Mouse (Mus musculus): ENCODE data around the gene Sephs2. TPM values are rescaled to one million over a fixed set of nuclear protein-coding genes. Genes with fewer than 3 reads are reported as not detected.
A peak's percentile ranks its signal among the peaks of the same experiment; 100 is the strongest.

The Sephs2 gene
- polyA plus RNA-seq, 1 experiment from 2014 or later: 87.2 TPM

DNA sequence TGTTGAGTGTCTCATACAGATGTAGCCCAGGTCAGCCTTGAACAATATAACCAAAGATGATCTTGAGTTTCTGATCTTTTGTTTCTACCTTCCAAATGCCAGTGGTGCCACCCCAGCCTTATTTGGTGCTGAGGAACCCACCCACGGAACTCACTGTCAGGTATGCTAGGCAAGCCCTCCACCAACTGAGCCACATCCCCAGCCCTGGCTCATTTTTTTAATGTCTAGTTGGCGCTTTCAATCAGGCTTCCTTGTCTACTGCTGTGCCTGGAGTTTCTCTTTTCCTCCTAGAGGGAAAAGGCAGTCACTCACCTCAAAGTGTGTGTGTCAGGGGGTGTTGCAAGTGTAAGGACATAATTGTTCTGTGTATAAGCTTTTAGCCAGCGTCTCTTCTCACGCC is 2.8 kb downstream of the Sephs2 start:
- H3K27ac ChIP-seq (ENCODE audit: poor library complexity, severe bottlenecking): no peak overlapping the region
- H3K27me3 ChIP-seq (replicated peaks): no peaks in the 10 kb centered on the region
- WGBS: 94% methylated on average over 4 of the region's 4 CpGs
- peaks cover 3% of the 10 kb centered on the region; the same call in 1 of the 2 replicates for H3K9me3 ChIP-seq (replicated peaks)
- H3K4me3 ChIP-seq: no peak overlapping the region
- H3K36me3 ChIP-seq: peaks cover 30% of the 10 kb centered on the region
- H3K9ac ChIP-seq: no peak overlapping the region
- no peak overlapping the region for H3K4me2 ChIP-seq
- H3K4me1 ChIP-seq (replicated peaks): peaks cover 12% of the 10 kb centered on the region
- no peak for ATAC-seq (ENCODE audit: insufficient number of reproducible peaks, low FRiP score)

- peaks cover 30% of the 10 kb centered on the region for H3K36me3 ChIP-seq
- no peak for ATAC-seq (ENCODE audit: insufficient number of reproducible peaks, low FRiP score)
- peaks cover 12% of the 10 kb centered on the region for H3K4me1 ChIP-seq (replicated peaks)
- 81% methylated on average over 5 of the region's 5 CpGs for WGBS
- no peak overlapping the region for H3K4me3 ChIP-seq
- H3K27me3 ChIP-seq (replicated peaks): no peaks in the 10 kb centered on the region
- H3K4me2 ChIP-seq: no peak overlapping the region
- no peak overlapping the region for H3K9ac ChIP-seq
- no peak overlapping the region for H3K27ac ChIP-seq (ENCODE audit: poor library complexity, severe bottlenecking)
- H3K9me3 ChIP-seq (replicated peaks): peaks cover 3% of the 10 kb centered on the region; the same call in 1 of the 2 replicates
Observed at GRCm38 (mm10) chr7:127270666-127271065, 3.2 kb downstream of the Sephs2 start.

- WGBS: 89% methylated on average over 2 of the region's 2 CpGs
- no peak for ATAC-seq (ENCODE audit: insufficient number of reproducible peaks, low FRiP score)
- Histone ChIP-seq H3K27me3 (replicated peaks) (no peaks in the 10 kb centered on the region), H3K4me1 (replicated peaks) (peaks cover 12% of the 10 kb centered on the region), H3K9me3 (replicated peaks) (peaks cover 3% of the 10 kb centered on the region; the same call in 1 of the 2 replicates), H3K4me2 (no peak overlapping the region), H3K27ac (ENCODE audit: poor library complexity, severe bottlenecking) (no peak overlapping the region), H3K36me3 (peaks cover 30% of the 10 kb centered on the region), H3K9ac (no peak overlapping the region), H3K4me3 (no peak overlapping the region)
Observed at GRCm38 (mm10) chr7:127270256-127270655, 3.6 kb downstream of the Sephs2 start.

GRCm38 (mm10) chr7:127263526-127263925 is 10.3 kb downstream of the Sephs2 start:
- Histone ChIP-seq H3K4me2 (no peak overlapping the region), H3K9ac (no peak overlapping the region), H3K27me3 (replicated peaks) (no peaks in the 10 kb centered on the region), H3K4me1 (replicated peaks) (peaks cover 18% of the 10 kb centered on the region; the same call in 1 of the 2 replicates), H3K36me3 (no peaks in the 10 kb centered on the region; the same call in 1 of the 2 replicates), H3K4me3 (no peak overlapping the region), H3K9me3 (replicated peaks) (no peaks in the 10 kb centered on the region; the same call in 1 of the 2 replicates), H3K27ac (ENCODE audit: poor library complexity, severe bottlenecking) (no peak overlapping the region)
- 86% methylated on average over 3 of the region's 3 CpGs for WGBS
- ATAC-seq (ENCODE audit: insufficient number of reproducible peaks, low FRiP score): no peak

DNA sequence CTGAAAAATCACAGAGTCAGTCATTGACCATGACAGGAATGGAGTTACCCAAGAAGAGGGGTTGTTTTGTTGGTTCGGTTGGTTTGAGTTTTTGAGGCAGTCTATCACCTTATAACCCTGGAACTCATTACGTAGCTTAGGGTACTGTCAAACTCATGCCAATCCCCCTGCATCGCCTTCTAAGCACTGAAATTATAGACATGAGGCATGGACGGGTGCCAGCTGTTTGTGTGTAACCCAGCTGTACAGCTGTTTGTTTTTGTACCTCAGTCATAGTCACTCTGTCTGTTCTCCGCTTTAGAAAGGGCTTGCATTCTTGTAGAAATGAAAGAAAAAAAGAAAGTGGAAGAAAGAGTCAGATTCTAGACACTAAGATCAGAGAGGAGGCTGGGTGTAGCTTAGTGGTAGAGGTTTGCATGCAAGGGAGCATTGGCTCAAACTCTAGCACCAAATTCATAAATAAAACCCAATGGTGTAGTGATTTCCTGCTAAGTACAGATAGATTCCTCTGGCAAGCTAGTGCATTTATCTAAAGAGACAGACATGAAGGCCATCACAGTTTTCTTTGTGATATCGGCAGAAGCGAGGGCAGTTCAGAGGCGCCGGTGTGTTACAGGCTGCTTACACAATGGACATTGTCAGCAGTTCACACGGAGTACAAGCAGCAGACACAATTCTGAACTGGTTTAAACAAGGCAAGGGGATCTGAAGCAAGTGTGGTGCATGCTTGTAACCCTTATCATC is 11.5 kb downstream of the Sephs2 start:
- H3K27me3 ChIP-seq (replicated peaks): no peaks in the 10 kb centered on the region
- H3K9ac ChIP-seq: no peak overlapping the region
- H3K9me3 ChIP-seq (replicated peaks): no peaks in the 10 kb centered on the region
- 70% methylated on average over 10 of the region's 10 CpGs for WGBS
- H3K4me1 ChIP-seq (replicated peaks): peaks cover 18% of the 10 kb centered on the region; the same call in 1 of the 2 replicates
- H3K4me3 ChIP-seq: no peak overlapping the region
- H3K4me2 ChIP-seq: no peak overlapping the region
- no peak for ATAC-seq (ENCODE audit: insufficient number of reproducible peaks, low FRiP score)
- H3K27ac ChIP-seq (ENCODE audit: poor library complexity, severe bottlenecking): no peak overlapping the region
- H3K36me3 ChIP-seq: peaks cover 3% of the 10 kb centered on the region

- H3K9me3 ChIP-seq (replicated peaks): no peaks in the 10 kb centered on the region
- peak within 1 kb of the TSS; percentile 86 for H3K4me2 ChIP-seq
- no peak within 1 kb of the TSS for H3K27ac ChIP-seq (ENCODE audit: poor library complexity, severe bottlenecking)
- H3K36me3 ChIP-seq: peaks cover 15% of the 10 kb centered on the region
- H3K4me3 ChIP-seq: peak within 1 kb of the TSS; percentile 70
- ATAC-seq (ENCODE audit: insufficient number of reproducible peaks, low FRiP score): peak; percentile 98
- H3K27me3 ChIP-seq (replicated peaks): no peaks in the 10 kb centered on the region
- H3K9ac ChIP-seq: peak within 1 kb of the TSS; percentile 76
- under 1% methylated on average over 50 of the region's 50 CpGs for WGBS
- H3K4me1 ChIP-seq (replicated peaks): peaks cover 18% of the 10 kb centered on the region; the same call in 1 of the 2 replicates
Observed at GRCm38 (mm10) chr7:127260309-127261111, 13.3 kb downstream of the Sephs2 start, which contains the start of gene Dctpp1. Gene Dctpp1 (minus strand): TSS chr7:127260709.

DNA sequence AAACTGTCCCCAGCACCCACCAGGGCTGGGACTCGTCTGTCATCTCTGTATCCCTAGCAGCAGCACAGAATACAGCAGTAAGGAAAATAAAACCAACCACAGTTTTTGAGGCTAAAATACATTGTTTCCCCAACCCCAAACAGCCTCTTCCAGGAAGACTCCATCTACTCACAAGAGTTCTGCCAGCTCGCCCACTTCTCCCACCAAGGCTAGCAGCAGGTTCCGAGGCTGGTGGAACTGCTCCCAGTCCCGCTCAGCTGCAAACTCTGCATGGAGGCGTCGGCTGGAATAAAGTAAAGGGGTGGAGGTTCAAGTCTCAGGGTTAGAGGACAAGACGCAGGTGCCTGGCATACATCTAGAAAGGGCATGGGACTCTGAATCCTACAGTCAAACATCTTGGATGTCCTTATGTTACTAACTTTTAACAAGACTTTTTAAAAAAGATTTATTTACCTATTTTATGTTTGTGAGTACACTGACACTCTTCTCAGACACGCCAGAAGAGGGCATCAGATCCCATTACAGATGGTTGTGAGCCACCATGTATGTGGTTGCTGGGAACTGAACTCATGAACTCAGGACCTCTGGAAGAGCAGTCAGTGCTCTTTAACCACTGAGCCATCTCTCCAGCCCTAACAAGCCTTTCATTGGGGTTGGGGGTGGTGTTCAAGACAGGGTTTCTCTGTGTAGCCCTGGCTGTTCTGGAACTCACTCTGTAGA is 14.5 kb downstream of the Sephs2 start:
- H3K36me3 ChIP-seq: peaks cover 15% of the 10 kb centered on the region
- no peak for ATAC-seq (ENCODE audit: insufficient number of reproducible peaks, low FRiP score)
- H3K27me3 ChIP-seq (replicated peaks): no peaks in the 10 kb centered on the region
- H3K9me3 ChIP-seq (replicated peaks): no peaks in the 10 kb centered on the region
- H3K4me2 ChIP-seq: peak overlapping the region; percentile 86
- no peak overlapping the region for H3K27ac ChIP-seq (ENCODE audit: poor library complexity, severe bottlenecking)
- 77% methylated on average over 8 of the region's 8 CpGs for WGBS
- peaks cover 26% of the 10 kb centered on the region for H3K4me1 ChIP-seq (replicated peaks)
- H3K4me3 ChIP-seq: peak overlapping the region; percentile 70
- peak overlapping the region; percentile 76; the same call in 1 of the 2 replicates for H3K9ac ChIP-seq

- 87% methylated on average over 5 of the region's 5 CpGs for WGBS
- H3K36me3 ChIP-seq: peaks cover 15% of the 10 kb centered on the region
- H3K27me3 ChIP-seq (replicated peaks): no peaks in the 10 kb centered on the region
- H3K4me1 ChIP-seq (replicated peaks): peaks cover 26% of the 10 kb centered on the region
- H3K9me3 ChIP-seq (replicated peaks): no peaks in the 10 kb centered on the region
- H3K4me3 ChIP-seq: no peak overlapping the region
- no peak for ATAC-seq (ENCODE audit: insufficient number of reproducible peaks, low FRiP score)
- H3K9ac ChIP-seq: no peak overlapping the region
- H3K4me2 ChIP-seq: no peak overlapping the region
- H3K27ac ChIP-seq (ENCODE audit: poor library complexity, severe bottlenecking): no peak overlapping the region
Observed at GRCm38 (mm10) chr7:127256518-127256917, 17.3 kb downstream of the Sephs2 start.

GRCm38 (mm10) chr7:127255965-127256364 is 17.9 kb downstream of the Sephs2 start:
- WGBS: 79% methylated on average over 2 of the region's 2 CpGs
- no peak for ATAC-seq (ENCODE audit: insufficient number of reproducible peaks, low FRiP score)
- H3K9me3 ChIP-seq (replicated peaks): no peaks in the 10 kb centered on the region
- no peak overlapping the region for H3K27ac ChIP-seq (ENCODE audit: poor library complexity, severe bottlenecking)
- H3K4me1 ChIP-seq (replicated peaks): peaks cover 20% of the 10 kb centered on the region
- H3K4me3 ChIP-seq: no peak overlapping the region
- H3K4me2 ChIP-seq: no peak overlapping the region
- no peaks in the 10 kb centered on the region for H3K27me3 ChIP-seq (replicated peaks)
- peaks cover 15% of the 10 kb centered on the region for H3K36me3 ChIP-seq
- H3K9ac ChIP-seq: no peak overlapping the region

DNA sequence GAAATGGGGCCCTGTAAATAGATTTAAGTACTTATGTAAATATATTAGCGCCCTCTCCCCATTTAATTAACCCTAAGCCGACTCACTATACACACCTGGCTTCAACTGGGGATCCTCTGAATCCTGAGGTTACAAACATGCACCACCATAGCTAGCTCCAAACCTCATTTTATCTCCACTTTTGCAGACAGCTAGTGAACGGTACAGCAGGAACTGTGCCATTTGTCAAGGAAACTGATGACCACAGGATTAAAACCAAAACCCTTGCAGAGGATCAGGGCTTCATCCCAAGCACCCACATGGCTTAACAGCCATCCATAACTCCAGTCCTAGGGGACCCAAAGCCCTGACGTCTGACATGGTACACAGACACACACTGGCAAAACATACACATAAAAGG is 18.8 kb downstream of the Sephs2 start:
- ATAC-seq (ENCODE audit: insufficient number of reproducible peaks, low FRiP score): no peak
- Histone ChIP-seq H3K36me3 (peaks cover 17% of the 10 kb centered on the region), H3K4me1 (replicated peaks) (peaks cover 19% of the 10 kb centered on the region), H3K27me3 (replicated peaks) (no peaks in the 10 kb centered on the region), H3K9me3 (replicated peaks) (no peaks in the 10 kb centered on the region), H3K9ac (peak overlapping the region; percentile 73; the same call in 1 of the 2 replicates), H3K4me3 (peak overlapping the region; percentile 55), H3K27ac (ENCODE audit: poor library complexity, severe bottlenecking) (no peak overlapping the region), H3K4me2 (peak overlapping the region; percentile 73)
- WGBS: 19% methylated on average over 4 of the region's 4 CpGs

All from heart, embryonic 12.5 days (tissue).